Mouse (Mus musculus): ENCODE measurements at regions not wholly inside any gene's neighbourhood (a gene's known extent, or its start where the extent isn't known, plus 50 kb on each side); places are given as distances from the start of the nearest gene placed in this dataset.

DNA sequence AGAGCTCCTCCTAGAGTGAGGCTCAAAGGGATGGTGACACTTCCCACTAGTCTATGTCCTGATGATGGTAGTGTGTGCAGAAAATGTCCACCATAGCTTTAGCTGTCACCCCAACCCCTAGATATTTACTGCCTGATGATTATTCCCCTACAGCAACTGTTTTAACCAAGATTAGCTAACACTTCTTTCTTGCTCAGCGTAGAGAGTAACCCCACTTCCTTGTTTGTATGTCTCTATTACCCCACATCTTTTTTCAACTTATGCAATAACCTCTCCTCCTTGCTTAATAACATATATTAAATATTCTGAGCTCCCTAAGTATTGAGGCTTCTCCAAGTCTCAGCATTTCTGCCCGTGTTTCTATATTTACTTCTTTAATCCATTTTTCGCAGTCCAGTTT lies 404.2 kb upstream of the Cntn3 start:
- in situ Hi-C loops (cut with MboI; ENCODE audit: low sequenced_read_pairs) = no loop called here

DNA sequence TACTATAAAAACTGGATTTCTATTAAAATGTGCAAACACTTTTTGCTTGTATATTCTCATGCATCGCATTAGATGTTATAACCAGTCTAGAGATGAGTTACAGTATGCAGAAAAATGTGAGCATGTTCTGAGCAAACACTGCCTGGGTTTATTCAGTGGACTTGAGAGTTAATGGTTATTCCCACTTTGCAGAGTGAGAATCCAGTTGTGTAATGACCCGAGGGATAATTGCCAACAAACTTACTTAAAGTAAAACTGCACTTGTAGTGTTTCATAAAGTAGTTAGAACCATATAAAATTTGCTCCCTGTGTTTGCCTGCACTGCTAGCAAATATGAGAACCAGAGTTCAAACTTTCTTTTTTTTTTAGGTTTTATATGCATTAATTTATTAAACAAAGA lies 450.4 kb upstream of the Cntn3 start:
- in situ Hi-C loops (cut with MboI; ENCODE audit: low sequenced_read_pairs) = no loop called here

DNA sequence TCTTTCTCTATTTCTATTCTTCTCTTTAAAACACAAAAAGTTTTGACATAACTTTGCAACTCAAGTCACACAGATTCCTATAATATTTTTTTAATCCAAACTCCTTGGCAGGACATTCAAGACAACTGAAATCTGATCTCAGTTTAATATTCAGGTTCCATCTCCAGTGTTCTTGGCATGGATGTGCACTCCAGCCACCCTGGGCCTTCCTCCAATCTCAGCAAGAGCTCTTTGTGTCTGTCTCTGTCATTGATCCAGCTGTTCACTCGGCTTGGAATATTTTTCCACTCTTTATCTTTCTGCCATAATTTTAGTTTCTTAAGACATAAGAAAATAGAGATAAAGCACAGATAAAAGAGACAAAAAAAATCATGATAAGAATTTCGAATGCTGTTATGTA lies 451.1 kb upstream of the Cntn3 start:
- in situ Hi-C loops (cut with MboI; ENCODE audit: low sequenced_read_pairs) = no loop called here

DNA sequence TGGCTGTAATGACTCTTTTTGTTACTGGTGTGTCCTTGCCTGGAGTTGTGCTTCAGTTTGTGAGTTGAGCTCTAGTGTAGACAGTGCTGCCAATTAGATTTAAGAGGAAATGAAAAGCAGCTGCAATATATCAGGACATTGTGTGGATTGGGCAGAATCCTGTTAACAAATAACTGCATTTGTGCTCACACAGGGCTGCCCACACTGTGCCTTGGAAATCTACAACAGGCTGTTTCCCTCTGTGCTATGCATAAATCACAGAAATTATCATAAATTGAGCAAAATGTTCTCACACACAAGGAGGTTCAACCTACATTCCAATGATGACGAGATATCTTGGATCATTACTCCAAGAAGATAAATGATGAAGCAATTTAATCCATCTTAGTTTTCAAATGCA lies 455.2 kb upstream of the Cntn3 start:
- in situ Hi-C loops (cut with MboI; ENCODE audit: low sequenced_read_pairs) = no loop called here

- in situ Hi-C loops (cut with MboI; ENCODE audit: low sequenced_read_pairs) = no loop called here
Observed at GRCm38 (mm10) chr6:103033418-103033817, 460.5 kb upstream of the Cntn3 start.

GRCm38 (mm10) chr6:103033919-103034318 lies 461.0 kb upstream of the Cntn3 start:
- in situ Hi-C loops (cut with MboI; ENCODE audit: low sequenced_read_pairs) = no loop called here

DNA sequence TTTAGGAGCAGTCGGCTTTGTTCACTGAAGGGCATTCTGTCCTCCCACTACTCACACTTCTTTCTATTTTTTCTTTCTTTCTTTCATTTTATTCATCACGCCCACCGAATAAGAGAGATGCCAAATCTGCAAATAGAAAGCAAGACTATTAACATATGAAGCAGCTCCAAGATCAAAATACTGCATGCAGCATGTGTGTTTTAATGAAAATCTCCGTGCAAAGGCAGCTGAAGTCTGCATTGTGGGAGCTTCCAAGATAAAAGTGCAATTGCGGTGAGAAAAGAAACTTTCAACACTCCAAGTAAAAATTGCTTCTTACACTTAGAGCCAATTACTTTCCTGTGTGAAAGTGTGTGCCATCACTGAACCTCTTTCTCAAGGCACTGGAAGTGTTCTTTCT lies 449.8 kb upstream of the Chl1 start:
- in situ Hi-C loops (cut with MboI; ENCODE audit: low sequenced_read_pairs) = no loop called here

DNA sequence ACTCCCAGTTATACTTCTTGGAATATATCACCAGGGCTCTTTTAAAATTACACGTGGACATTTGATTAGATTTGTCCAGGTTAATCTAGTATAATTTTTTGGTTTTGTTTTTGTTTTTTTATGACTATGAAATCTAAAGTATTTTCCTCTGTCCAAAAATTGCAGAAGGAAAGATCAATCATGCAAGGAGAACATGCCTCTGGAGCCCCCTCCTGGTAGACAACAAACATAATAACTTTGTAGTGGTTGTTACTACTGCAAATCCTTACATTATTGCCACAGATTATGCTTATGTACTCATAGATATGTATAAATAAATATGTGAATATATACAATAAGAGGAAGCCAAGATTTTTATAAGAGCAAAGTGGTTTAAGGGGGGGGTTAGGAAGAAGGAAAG lies 404.2 kb upstream of the Chl1 start:
- in situ Hi-C loops (cut with MboI; ENCODE audit: low sequenced_read_pairs) = no loop called here

- in situ Hi-C loops (cut with MboI; ENCODE audit: low sequenced_read_pairs) = no loop called here
Observed at GRCm38 (mm10) chr6:103119537-103119936, 390.8 kb upstream of the Chl1 start.

DNA sequence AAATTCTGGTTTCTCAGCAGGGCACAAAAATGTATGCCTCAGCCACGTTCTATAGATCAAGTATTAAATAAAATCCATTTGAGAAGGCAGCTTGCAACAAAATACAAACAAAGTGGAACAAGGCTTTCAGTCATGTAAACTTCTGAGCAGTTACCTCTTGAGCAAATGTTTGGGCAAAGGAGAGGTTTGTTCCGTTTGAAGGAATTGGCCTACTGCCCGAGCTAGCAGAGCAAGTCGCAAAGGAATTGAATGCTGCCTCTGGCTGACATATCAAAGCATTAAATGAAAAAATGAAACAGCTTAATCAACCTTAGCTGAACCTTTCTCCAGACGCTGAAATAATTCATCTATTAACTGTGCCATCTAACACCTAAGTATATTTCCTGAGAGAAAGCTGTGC lies 369.5 kb upstream of the Chl1 start:
- in situ Hi-C loops (cut with MboI; ENCODE audit: low sequenced_read_pairs) = no loop called here

DNA sequence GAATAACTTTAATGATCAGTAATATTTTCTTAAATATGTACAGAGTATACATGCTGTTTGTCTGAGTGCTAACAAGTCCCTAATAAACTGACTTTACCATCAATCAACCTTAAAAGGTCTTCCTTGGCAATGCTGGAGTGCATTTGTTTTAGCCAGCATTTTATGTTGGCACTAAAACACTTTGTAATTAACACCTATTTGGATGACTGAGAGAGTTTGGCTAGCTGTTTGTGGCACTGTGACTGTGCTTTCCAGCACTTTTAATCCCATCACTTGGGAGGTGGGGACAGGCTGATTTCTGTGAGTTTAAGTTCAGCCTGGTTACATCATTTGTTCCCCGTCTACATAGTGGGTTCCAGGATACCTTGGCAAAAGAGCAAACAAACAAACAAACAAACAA lies 332.5 kb upstream of the Chl1 start:
- in situ Hi-C loops (cut with MboI; ENCODE audit: low sequenced_read_pairs) = no loop called here

- in situ Hi-C loops (cut with MboI; ENCODE audit: low sequenced_read_pairs) = no loop called here
Observed at GRCm38 (mm10) chr6:103183355-103183754, 327.0 kb upstream of the Chl1 start.

- in situ Hi-C loops (cut with MboI; ENCODE audit: low sequenced_read_pairs) = no loop called here
Observed at GRCm38 (mm10) chr6:103196838-103197237, 313.5 kb upstream of the Chl1 start.

DNA sequence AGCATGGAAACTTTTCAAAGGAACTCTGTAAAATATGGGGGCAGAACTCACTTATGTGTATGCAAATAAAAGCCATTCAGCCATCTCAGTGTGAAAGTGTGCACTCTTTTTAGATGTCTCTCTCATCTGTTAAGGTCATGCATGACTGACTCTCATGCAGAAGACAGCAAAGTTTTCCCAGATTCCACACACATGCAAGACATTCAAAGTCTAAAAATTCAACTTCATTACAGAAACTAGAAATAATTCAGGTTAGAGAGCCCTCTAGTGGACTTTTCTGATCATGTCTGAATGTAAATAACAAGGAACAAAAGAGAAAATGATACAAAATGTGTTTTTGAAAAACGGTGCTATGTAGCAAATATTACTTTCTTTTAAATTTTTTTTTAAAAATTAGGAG lies 308.8 kb upstream of the Chl1 start:
- in situ Hi-C loops (cut with MboI; ENCODE audit: low sequenced_read_pairs) = no loop called here

GRCm38 (mm10) chr6:103209202-103209601 lies 301.2 kb upstream of the Chl1 start:
- in situ Hi-C loops (cut with MboI; ENCODE audit: low sequenced_read_pairs) = no loop called here

- in situ Hi-C loops (cut with MboI; ENCODE audit: low sequenced_read_pairs) = no loop called here
Observed at GRCm38 (mm10) chr6:103213160-103213559, 297.2 kb upstream of the Chl1 start.

DNA sequence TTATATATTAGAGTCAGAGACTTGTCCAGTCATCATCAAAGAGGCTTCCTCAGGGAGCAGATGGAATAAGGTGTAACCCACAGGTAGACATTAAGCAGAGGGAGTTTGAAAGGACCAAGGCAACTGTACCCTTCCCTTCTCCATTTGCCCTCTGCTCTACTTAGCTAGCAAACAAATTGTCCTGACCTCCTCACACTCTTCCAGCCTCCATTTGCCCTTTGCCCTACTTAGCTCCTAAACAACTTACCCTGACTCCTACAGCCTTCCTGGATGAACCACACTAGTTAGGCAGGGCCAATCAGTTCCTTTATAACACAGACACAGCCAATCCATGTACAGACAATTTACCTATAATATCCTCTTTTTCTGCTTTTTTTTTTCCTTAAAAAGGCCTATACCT lies 273.5 kb upstream of the Chl1 start:
- in situ Hi-C loops (cut with MboI; ENCODE audit: low sequenced_read_pairs) = no loop called here

DNA sequence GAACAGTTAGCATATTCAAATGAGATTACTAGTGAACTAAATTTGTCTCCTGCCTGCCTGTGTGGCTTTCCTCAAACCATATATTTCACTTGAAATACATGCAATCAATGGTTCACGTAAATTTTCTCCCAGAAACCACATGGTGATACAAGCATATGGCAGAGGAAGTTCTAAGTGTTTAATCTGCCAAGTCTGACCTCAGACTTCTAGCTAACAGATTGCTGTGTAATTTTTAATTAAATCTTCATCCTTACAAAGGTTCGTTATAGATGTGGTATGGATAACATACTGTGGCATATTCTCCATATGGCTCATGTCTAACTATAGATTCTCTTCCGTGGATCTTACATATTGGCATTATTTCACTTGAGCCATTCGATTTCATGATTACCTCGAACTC lies 241.4 kb upstream of the Chl1 start:
- in situ Hi-C loops (cut with MboI; ENCODE audit: low sequenced_read_pairs) = no loop called here

GRCm38 (mm10) chr6:103272216-103272615 lies 238.2 kb upstream of the Chl1 start:
- in situ Hi-C loops (cut with MboI; ENCODE audit: low sequenced_read_pairs) = no loop called here

DNA sequence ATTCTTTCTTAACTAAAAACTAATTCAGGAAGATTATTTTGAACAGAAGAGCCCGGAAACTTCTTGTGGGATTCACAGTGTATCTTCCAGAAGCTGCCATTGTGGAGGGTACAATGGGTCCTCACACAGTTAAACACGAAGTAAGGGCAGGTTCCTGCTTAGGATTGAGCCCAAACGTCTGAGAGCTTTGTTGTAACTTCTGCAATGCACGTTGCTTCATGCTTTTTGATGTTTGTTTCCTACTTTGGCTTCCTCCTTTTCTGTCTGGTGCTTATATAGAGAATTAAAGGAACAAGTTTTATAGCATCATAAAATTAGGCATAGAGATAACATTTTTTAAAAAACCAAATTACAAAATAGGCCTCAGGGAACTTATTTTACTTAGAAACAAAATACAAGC lies 235.3 kb upstream of the Chl1 start:
- in situ Hi-C loops (cut with MboI; ENCODE audit: low sequenced_read_pairs) = no loop called here

DNA sequence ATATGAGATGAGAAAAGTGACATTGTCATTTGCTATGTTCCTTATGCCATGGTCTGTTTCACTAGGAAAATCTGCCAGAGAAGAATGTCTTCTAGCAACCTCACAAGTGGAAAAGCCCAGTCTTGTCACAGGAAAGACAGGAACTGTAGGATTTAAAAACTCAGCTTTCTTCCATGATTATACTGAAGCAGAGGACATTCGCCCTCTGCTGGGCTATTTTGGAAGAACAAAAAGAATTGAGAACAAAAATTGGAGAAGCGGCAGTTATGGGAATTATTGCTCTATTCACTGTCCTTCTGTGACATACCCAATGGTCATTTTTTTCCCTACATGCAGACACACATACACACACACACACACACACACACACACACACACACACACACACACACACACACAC lies 234.9 kb upstream of the Chl1 start:
- in situ Hi-C loops (cut with MboI; ENCODE audit: low sequenced_read_pairs) = no loop called here

DNA sequence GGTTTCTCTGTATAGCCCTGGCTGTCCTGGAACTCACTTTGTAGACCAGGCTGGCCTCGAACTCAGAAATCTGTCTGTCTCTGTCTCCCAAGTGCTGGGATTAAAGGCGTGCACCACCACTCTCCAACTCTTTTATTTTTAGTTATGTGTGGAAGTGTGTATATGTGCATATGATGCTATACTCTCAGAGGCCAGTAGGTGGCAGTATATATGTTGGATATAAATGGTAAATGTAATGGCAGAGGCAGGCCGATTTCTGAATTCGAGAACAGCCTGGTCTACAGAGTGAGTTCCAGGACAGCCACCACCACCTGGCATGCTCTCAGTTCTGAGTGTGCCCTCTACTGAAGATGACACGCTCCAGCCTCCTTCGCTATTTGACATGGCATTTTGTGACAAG lies 214.4 kb upstream of the Chl1 start:
- in situ Hi-C loops (cut with MboI; ENCODE audit: low sequenced_read_pairs) = no loop called here

GRCm38 (mm10) chr6:103306420-103307249 lies 203.8 kb upstream of the Chl1 start:
- in situ Hi-C loops (cut with MboI; ENCODE audit: low sequenced_read_pairs) = loop anchor here (5.0 kb wide), 1 partner anchor 381 kb away; no protein-coding TSS in a partner anchor

All from CH12F3 (cell line).